Mouse (Mus musculus) kidney, adult 8-10 months (tissue): ENCODE measurements around the gene Sars2.

ENCODE experiments used
- DNase-seq, 2 experiments: peaks; one replicate each; pipeline ENCODE4 v3.0.0; 2022

Sars2 gene

DNA sequence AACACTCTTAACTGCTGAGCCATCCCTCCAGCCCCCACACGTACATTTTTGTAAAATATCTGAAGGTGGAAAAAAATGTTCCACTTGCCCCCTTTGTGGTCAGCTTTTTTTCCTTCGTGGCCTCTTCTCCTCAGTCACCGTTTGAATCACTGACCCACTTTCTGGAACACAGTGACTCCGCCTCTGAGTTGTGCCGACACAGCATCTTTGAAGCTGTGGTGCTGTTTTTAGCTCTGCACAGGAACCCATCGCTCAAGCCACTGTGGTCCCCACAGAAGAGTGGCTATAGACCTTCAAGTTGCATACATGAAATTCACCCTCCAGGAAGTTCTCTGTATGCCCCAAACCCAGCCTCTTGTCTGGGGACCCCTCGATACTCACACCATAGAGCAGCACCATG, 39.1 kb downstream of the Sars2 start:
- no peak for DNase-seq

DNA sequence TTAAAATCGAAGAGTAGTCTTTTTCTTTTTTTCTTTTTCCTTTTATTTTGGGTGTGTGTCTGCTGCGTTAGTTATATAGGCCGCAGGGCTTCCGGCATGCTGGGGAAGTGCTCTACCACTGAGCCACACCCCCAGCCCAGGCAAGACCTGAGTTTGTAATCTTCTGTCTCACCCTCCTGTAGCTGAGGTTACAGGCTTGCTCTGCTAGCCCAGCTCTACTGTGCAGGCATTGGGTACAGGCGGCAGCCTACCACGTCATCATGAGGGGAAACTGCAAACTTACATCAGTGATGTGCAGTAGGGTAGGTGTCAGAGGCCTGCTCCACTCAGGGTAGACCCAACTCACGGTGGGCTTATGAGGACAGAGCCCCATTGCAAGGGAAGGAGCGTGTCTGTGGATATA, 39.5 kb downstream of the Sars2 start:
- no peak for DNase-seq

DNA sequence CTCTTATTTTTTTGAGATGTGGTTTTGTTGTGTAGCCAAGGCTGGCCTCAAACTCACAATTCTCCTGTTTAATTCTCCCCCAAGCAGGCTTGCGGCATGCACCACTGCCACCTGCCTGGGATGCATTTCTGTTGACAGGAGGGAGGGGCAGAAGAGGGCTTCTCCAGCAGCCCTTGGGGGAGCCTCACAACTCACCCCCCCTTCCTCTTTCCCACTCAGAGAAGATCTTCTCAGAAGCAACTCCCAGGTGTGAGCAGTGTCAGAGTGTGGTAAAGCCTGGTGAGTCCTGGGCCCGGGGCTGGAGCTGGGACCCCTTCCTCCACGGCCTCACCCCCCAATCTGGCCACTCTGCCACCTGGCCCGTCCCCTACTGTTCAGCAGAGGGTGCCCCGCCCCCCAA, 43.4 kb downstream of the Sars2 start:
- DNase-seq: no peak

DNA sequence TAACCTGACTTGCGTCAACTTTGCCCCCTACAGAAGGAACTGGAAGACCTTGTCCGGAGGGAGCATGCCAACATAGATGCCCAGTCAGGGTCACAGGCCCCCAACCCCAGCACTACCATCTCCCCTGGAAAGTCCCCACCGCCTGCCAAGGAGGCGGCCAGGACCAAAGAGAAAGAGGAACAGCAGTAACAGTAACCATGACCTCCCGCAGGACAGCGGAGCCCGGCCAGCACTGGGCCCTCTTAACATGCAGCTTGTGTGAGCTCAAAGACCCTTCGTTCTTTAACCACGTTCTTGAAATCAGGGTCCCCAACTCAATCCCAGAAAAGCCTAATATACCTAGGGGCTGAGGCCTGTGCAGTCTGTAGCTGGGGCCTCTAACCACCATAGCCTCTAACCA, 46.1 kb downstream of the Sars2 start:
- DNase-seq: no peak

DNA sequence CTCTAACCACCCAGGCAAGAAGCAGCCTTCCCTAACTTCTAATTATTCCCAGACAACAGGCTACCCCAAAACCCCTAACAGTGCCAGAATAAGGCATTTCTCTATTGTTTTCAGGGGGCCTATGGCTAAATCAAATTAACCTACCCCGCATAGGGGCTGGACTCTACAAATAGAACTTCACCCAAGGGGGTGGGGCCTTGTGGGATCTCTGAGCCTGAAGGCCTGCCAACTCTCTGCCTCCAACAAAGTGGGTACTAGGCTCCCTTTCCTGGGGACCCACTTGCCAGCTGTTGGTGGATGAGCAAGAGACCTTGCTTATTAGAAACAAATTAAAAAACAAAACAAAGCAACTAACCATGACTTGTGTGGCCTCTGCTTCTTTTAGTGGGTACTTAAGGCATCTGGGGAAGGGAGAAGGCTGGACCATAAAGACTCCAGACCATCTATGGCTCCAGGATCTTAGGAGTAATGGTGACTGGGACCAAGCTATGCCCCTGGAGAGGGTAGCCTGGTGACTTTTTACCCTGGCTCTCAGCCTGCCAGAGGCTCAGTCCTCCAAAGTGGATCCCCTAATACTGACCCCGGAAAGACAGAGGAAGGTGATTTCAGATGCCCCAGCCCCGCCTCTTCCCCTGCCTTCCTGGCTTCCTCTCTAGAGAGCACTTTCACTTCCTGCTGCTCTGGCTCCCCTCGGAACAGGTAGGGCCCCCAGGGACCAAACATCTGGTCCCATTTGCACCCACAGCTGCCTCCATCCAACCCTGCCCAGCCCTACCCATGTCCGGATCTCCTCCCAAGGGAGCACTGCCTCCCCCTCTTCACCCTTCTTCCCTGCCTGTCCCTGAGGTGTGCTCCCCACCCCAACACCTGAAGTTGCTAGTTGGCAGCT, 46.8 kb downstream of the Sars2 start, which contains the start of gene Rinl:
Gene Rinl, plus strand, starts transcription at position 663 of the 889 bp plus-strand sequence.
- DNase-seq: no peak

DNA sequence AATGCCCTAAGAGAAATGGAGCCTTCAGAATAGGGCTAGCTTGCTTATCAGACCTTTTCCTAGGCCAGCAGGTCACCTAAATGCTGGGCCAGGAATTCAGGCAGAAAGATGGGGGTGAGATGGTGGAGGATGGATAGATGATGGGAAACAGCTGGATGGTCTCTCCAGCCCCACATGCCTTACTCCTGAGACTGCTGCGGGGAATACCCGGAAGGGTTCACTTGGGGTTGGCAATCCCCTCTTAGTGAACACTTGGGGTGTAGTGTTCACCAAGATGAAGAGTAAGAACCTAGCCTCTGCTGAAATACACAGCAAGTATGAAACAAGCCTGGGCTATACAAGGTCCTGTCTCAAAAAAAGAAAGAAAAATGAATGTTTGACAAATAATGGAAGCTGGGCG, 47.4 kb downstream of the Sars2 start:
- no peak for DNase-seq

DNA sequence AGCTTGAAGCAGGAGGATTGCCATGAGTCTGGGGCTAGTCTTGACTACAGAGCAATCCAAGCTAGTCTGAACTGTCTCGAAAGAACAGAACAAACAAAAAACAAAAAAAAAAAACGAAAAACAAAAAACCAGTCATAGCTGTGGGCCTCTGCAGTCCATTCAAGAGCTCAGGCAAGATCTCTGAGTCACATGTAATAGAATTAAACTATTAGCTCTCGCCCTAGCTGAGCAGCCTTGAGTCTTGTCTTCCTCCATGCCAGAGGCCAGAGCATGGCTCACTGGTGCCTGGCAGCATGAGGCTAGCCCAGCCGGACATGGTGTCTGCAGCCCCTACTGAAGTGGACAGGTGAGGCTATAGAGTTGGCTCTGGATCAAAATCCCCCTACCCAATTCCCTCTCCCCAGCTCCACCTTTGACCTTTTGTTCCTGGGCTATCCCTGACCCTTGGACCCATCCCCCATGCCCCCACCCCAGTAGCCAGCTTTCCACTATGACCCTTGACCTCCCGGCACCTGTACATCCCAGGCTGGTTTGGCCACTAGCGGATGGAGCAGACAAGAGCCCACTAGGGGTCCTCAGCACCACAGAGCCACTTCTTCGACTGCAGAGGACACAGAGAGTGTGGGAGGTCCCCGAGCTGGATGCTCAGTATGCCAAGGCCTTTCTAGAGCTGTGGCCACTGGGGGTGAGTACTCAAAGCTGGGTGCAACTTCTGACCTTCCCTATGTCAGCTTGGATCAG, 48.4 kb downstream of the Sars2 start:
- DNase-seq: peak in 1 of 2 experiments; percentile 26

DNA sequence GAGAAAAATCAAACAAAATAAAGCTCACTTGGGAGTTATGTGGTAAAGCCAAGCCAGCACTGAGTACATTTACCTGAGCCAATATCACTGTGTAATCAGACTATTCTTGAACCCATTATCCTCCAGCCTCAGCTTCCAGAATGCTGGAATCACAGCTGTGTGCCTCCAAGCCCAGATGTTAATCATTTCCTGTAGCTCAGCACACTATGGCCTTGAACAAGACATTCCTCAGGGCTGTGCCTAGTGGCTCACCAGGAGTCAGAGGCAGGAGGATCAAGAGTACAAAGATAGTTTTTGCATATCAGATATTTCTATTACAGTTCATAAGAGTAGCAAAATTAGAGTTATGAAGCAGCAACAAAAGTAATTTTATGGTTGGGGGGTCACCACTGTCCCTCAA, 49.9 kb downstream of the Sars2 start:
- no peak for DNase-seq

DNA sequence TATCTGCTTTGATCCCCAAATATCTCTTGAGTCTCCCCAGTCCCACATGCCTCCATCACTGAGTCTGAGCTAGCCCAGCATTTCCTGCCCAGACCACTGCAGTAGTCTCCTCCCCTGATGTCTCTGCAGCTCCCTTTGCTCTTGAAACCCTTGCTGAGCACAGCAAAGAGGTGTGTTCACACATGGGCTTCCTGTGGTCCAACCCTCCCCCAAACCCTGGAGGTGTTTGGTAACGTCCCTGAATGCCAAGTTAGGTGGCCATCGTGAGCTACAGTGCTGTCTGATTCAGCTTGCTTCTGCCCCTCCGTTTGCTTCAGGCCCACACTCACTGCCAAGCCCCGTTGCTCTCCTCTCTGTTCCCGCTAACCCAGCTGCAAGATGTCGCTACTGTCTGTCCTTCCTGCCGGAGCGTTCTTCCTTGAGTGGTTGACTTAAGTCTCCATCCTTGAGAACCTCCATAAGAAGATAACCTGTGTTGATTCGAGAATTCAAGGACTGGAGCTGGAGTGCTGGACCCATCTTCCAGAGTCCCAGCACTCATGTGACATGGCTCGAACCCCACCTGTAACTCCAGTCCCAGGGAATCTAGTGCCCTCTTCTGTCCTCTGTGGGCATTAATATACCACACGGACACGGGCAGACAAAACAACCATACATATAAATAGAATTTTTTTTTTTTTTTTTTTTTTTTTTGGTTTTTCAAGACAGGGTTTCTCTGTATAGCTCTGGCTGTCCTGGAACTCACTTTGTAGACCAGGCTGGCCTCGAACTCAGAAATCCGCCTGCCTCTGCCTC, 50.8 kb downstream of the Sars2 start:
- DNase-seq: no peak

DNA sequence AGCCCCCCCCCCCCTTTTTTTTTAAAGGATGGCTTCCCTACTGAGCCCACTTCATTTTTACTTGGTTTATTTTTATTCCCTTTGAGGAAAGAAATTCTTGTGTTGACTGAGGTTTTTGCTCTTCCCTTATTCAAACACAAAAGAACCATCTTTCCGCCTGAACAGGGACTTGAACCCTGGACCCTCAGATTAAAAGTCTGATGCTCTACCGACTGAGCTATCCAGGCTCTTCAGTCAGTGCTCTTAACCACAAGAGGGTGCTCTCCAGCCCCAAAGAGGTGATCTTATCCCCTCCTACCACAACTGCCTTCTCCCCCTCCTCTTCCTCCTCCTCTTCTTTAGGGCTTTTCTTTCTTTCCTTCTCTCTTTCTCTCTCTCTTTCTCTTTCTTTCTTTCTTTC, 52.0 kb downstream of the Sars2 start:
- no peak for DNase-seq

DNA sequence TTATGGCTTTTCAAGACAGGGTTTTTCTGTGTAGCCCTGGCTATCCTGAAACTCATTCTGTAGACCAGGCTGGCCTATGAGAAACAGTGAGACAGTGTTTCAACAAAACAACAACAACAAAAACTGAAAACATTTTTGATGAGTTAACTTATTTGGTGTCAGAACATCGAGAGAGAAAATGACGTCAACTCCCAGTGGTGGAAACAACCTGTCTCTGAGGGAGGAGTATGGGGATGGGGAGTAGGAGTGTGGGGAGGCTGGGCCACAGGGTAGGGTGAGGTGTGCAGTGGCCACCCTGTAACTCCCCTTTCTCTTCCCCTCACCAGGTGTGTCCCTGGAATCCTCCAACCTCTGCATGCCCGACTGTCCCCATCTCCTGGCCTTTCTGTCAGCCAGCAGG, 52.7 kb downstream of the Sars2 start:
- DNase-seq: no peak

DNA sequence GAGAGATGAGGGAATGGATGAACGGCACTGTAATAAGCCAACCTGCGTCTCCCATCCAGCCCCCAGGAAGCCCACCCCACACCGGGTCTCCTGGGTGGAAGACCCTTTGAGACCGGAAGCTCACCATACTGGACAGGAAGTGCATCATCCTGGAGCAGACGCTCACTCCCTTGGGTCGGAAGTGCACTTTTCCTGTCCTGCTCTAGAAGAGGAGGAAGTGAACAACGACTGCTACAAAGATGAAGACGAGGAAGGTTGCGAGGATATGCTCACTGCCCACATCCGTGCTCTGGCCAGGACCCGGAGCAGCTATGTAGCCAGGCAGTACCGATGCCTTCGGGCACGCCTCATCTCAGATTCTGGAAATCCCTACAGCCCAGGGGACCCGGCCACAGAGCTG, 54.0 kb downstream of the Sars2 start:
- DNase-seq: no peak

DNA sequence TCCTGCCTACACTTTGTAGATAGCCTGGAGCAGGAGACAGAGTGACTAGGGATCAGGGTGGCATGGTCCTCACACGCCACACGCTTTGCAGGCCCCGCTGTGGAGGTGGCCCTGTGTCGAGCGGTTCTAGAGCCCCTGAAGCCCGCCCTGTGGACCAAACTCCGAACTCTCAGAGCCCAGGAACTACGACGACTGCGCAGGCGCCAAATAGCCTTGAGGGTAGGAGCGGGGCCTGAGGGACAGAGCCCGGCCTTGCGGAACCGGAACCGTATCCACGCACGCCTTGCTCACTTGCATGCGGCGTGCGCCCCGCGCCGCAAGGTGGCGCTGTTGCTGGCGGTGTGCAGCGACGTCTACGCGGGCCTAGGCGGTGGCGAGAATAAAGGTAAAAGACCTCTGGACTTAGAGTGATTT, 54.8 kb downstream of the Sars2 start:
- peak; percentile 80 to 87 for DNase-seq

DNA sequence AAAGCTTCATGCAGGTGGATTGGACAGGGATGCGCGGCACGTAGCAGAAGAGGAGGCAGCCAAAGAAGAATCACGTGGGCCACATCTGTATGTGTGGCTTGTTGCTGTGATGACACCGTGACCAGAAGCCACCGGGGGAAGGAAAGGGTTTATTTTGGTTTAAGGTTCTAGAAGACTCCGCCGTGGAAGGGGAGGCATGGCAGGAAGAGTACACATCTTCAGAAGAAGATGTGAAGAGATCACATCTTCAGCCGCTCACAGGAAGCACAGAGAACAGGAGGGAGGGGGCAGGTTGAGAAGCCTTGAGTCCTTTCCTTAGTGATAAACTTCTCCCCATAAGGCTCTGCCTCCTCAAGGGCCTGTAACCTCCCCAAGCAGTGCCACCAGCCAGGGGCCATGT, 58.2 kb downstream of the Sars2 start:
- DNase-seq: no peak

DNA sequence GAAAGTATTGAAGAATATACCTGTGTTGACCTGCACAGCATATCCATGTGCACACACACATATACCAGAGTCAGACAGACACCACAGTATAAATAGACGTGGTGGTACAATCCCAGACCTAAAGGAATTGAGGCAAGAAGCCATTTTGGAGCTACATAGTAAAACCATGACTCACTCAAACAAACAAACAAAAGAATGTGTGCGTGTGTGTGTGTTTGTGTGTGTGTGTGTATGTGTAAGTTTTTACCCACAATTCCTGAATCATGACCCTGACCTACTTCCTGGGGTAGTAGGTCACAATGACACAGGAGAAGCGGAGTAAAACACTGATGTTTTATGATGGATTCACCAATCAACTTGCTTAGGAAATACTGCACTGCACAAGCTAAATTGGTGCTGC, 59.7 kb downstream of the Sars2 start:
- no peak for DNase-seq

DNA sequence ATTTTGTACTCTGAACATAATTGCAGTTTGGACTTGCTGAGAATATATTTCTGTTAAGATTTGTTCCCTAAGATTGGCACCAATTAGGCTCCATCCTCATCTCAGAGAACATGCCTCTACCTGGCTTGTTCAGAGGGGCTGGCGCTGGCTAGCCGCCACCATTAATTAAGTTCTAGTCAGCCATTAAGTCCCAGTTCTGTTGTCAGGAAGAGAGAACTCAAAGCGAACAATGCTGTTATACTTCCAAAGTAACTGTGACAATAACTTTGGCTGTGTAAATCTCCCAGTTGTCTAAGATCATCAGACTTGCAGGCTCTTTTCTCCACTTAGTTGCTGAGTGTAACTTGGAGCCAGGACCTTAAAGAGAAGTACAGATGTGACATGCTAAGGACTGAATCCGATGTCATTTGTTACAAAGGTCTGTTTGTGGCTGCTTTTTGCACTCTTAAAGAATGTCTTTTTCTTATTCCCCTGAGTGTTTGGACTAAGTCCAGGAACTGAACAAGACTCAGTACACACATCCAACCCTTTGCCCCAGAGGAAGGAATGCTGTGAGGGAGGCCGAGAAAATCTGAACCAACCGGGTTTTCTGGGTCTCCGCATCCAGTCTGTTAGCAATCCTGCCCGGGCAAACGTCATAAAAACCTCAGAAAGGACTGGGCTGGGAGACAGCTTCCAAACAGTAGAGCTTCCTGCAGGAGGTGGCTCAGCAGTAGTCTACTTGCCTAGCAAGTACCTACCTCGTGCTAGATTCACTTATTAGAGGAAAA, 60.3 kb downstream of the Sars2 start:
- peak; percentile 71 to 84 for DNase-seq

DNA sequence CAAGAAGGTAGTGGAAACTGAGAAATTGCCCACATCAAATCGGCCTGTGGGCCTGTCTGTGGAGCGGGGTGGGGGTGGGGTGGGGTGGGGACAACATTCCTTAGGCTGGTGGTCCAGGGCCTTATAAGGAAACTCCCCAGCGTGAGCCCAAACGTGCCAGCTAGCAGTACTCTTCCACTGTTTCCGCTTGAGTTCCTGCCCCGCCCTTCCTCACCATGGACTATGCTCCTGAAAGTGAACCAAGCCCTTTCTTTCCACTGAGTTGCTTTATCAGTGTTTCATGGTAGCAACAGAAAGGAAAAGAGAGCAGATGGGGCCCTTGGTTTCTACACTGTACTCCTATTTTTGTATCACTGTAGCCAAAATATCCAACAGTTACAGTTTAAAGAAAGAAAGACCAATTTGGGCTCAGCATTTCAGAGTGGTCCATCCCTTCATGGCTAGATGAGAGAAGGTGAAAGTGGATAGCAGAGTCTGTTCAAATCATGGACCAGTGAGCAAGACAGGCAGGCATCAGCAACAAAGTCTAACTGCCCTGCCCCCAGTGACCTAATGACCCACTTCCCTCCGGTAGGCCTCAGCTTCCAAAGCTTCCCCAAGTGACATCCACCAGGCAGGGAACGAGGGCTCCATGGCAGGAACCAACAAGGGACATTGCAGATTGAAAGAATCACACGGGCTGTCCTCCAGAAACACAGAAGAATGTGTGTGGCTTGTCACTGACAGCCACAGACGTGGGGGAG, 61.2 kb downstream of the Sars2 start:
- peak; percentile 82 to 84 for DNase-seq
